ENCODE assay signal across 24 mouse cellular contexts in the genomic region with DNA sequence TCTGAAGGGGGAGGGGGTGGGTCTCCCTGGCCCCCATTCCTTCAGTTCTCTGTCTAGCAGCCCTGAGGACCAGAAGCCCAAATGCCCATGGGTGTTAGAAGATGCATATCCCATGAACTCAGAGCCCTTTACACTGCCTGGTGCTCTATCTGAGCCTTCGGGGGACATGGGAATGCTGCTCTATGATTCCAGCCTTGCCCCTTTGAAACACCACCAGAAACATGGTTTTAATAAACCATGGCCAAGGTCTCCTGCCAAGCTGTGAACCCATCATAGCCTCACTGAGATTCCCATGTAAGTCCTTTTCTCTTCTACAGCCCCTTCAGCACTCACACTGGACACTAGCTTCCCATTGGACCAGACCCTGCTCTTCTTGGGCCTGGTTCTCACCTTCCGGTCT. TPM values are rescaled to one million over a fixed set of nuclear protein-coding genes. Genes with fewer than 3 reads are reported as not detected.
DNase-seq lines count a peak whose midpoint lies in the region; ATAC-seq and TF ChIP-seq lines count a peak whose summit lies in the region.
"Had no signal": no experiment of that assay in that cellular context is flagged by ENCODE, and none has a peak within 500 bp of the region (broad histone marks: within the 10 kb centered on the region; RNA-seq: fewer than 3 reads in every experiment).

No protein-coding gene starts in this region.

- H3K36me3 ChIP-seq in intestine, embryonic 14.5 days (ENCODE audit: control insufficient read depth, insufficient read depth, low read length): no peaks in the 10 kb centered on the region
- H3K36me3 ChIP-seq in intestine, postnatal 0 days (ENCODE audit: control insufficient read depth, insufficient read depth): no peaks in the 10 kb centered on the region
- peaks cover 3% of the 10 kb centered on the region; the same call in 1 of the 2 replicates for H3K36me3 ChIP-seq in ES-E14 (ENCODE audit: control insufficient read depth, insufficient read depth, low read length, poor library complexity, severe bottlenecking)
- H3K36me3 ChIP-seq: embryonic facial prominence, embryonic 10.5 days; embryonic facial prominence, embryonic 12.5 days; forebrain, embryonic 12.5 days had no signal

- H3K27me3 ChIP-seq in intestine, embryonic 14.5 days (replicated peaks; ENCODE audit: control insufficient read depth, insufficient read depth, low read length): no peaks in the 10 kb centered on the region
- no peaks in the 10 kb centered on the region for H3K27me3 ChIP-seq in intestine, postnatal 0 days (replicated peaks; ENCODE audit: control insufficient read depth, insufficient read depth, low read length)
- H3K27me3 ChIP-seq: embryonic facial prominence, embryonic 12.5 days; forebrain, embryonic 12.5 days had no signal

- no peaks in the 10 kb centered on the region for H3K9me3 ChIP-seq in intestine, embryonic 14.5 days (ENCODE audit: control insufficient read depth, low read length)
- H3K9me3 ChIP-seq in intestine, postnatal 0 days (ENCODE audit: control insufficient read depth): no peaks in the 10 kb centered on the region
- H3K9me3 ChIP-seq in ES-E14 (ENCODE audit: control insufficient read depth, insufficient read depth, low read depth, low read length): no peaks in the 10 kb centered on the region
- H3K9me3 ChIP-seq: embryonic facial prominence, embryonic 10.5 days; embryonic facial prominence, embryonic 12.5 days; forebrain, embryonic 12.5 days had no signal

- peak; percentile 83 for DNase-seq in heart, adult 11 months
- no peak for DNase-seq in heart, postnatal 14 days
- DNase-seq in intestine, embryonic 14.5 days (ENCODE audit: low spot score): peak; percentile 12
- DNase-seq in ES-E14 (ENCODE audit: low read depth, low spot score): no peak
- DNase-seq in adrenal gland, adult 18-20 months (ENCODE audit: low spot score in 2 of 2): no peak
- no peak for DNase-seq in urinary bladder, postnatal 14 days (ENCODE audit: low spot score)
- DNase-seq: adrenal gland, adult 8-10 months; adrenal gland, postnatal 14 days; adrenal gland, postnatal 36 days; cerebellum, adult 11-12 months; cerebellum, adult 2 months; cerebellum, adult 9-10 months; cerebellum, postnatal 10 days; cerebellum, postnatal 25 days; forebrain, postnatal 0 days had no signal

- no peak for TF ChIP-seq CTCF in intestine, postnatal 0 days (IDR thresholded peaks at IDR 0.05; ENCODE audit: low read depth)

- in situ Hi-C loops in ES-E14 (cut with MboI; ENCODE audit: low sequenced_read_pairs in 2 of 2, unreplicated experiment in 2 of 2): no loop called here

- no peaks in the 10 kb centered on the region for H3K4me1 ChIP-seq in intestine, embryonic 14.5 days (replicated peaks; ENCODE audit: control insufficient read depth, insufficient read depth, low read length)
- H3K4me1 ChIP-seq in intestine, postnatal 0 days (replicated peaks; ENCODE audit: control insufficient read depth, insufficient read depth, low read length): no peaks in the 10 kb centered on the region
- H3K4me1 ChIP-seq in ES-E14 (ENCODE audit: control insufficient read depth in 2 of 2, insufficient read depth in 2 of 2, low read length in 2 of 2, poor library complexity in 1 of 2): peaks cover 2 to 7% of the 10 kb centered on the region in 2 experiments; a peak in 2 of 4 replicates
- H3K4me1 ChIP-seq: embryonic facial prominence, embryonic 10.5 days; embryonic facial prominence, embryonic 12.5 days had no signal

- H3K27ac ChIP-seq in intestine, embryonic 14.5 days (ENCODE audit: low read depth): no peak overlapping the region
- no peak overlapping the region for H3K27ac ChIP-seq in intestine, postnatal 0 days (ENCODE audit: low read depth, low read length)
- no peak overlapping the region; the same call in 1 of the 2 replicates for H3K27ac ChIP-seq in ES-E14 (ENCODE audit: insufficient read depth, low read depth, low read length, poor library complexity, severe bottlenecking)
- H3K27ac ChIP-seq: embryonic facial prominence, embryonic 10.5 days; embryonic facial prominence, embryonic 12.5 days; forebrain, embryonic 12.5 days had no signal

- ATAC-seq in intestine, embryonic 14.5 days (replicated peaks; ENCODE audit: low FRiP score, low TSS enrichment, low read depth): no peak
- ATAC-seq in intestine, postnatal 0 days: no peak
- ATAC-seq: forebrain, embryonic 14.5 days; forebrain, postnatal 0 days had no signal

- H3K4me2 ChIP-seq in intestine, embryonic 14.5 days (ENCODE audit: low read length): no peak overlapping the region
- H3K4me2 ChIP-seq in intestine, postnatal 0 days (replicated peaks; ENCODE audit: low read depth): no peak overlapping the region
- H3K4me2 ChIP-seq: embryonic facial prominence, embryonic 12.5 days; forebrain, embryonic 12.5 days had no signal

- intact Hi-C loops in heart, postnatal 14 days (cut with DNase I): no loop called here

- 72% methylated on average over 2 of the region's 2 CpGs for WGBS in intestine, embryonic 14.5 days
- 89% methylated on average over 2 of the region's 2 CpGs for WGBS in intestine, postnatal 0 days

- H3K9ac ChIP-seq in intestine, embryonic 14.5 days (ENCODE audit: low read length): no peak overlapping the region
- no peak overlapping the region for H3K9ac ChIP-seq in intestine, postnatal 0 days (ENCODE audit: low read depth, low read length)
- peak overlapping the region; percentile 5; the same call in 1 of the 2 replicates for H3K9ac ChIP-seq in ES-E14 (ENCODE audit: insufficient read depth, low read depth, low read length, poor library complexity, severe bottlenecking)
- H3K9ac ChIP-seq: embryonic facial prominence, embryonic 12.5 days; forebrain, embryonic 12.5 days; forebrain, postnatal 0 days had no signal

- no peak overlapping the region for H3K4me3 ChIP-seq in intestine, embryonic 14.5 days (ENCODE audit: low read depth, low read length)
- H3K4me3 ChIP-seq in intestine, postnatal 0 days (ENCODE audit: low read depth, low read length): no peak overlapping the region
- H3K4me3 ChIP-seq in ES-E14 (ENCODE audit: insufficient read depth in 1 of 2, low read depth in 1 of 2, low read length in 2 of 2, poor library complexity in 1 of 2, severe bottlenecking in 1 of 2): peak overlapping the region in 1 of 2 experiments; percentile 1; a peak in 1 of 4 replicates
- H3K4me3 ChIP-seq: embryonic facial prominence, embryonic 10.5 days; embryonic facial prominence, embryonic 12.5 days; forebrain, embryonic 12.5 days had no signal

TF ChIP-seq in ES-E14, 5 proteins besides CTCF, POLR2A, EP300 and RAD21:
- TF ChIP-seq CHD2 (IDR thresholded peaks at IDR 0.05; ENCODE audit: low read depth, low read length) (no peak), ZNF384 (IDR thresholded peaks at IDR 0.05; ENCODE audit: low read depth, low read length) (no peak), ZC3H11A (IDR thresholded peaks at IDR 0.05; ENCODE audit: borderline replicate concordance, low read depth, low read length) (no peak), HCFC1 (IDR thresholded peaks at IDR 0.05; ENCODE audit: borderline replicate concordance, insufficient read depth, low read length) (no peak), MAFK (IDR thresholded peaks at IDR 0.05; ENCODE audit: insufficient read depth, low read depth, low read length) (no peak)

RNA-seq across cellular contexts. Expression of gene Oas1g, which starts 2.6 kb away (rescaled TPM):
- total RNA-seq in heart, postnatal 14 days (2021): not detected
- polyA plus RNA-seq in intestine, embryonic 14.5 days (2014; fragmentation: Nextera tagmentation; extraction: Ambion mirVana): 1.2 TPM in 2 replicates
- polyA plus RNA-seq in intestine, postnatal 0 days (2015; fragmentation: Nextera tagmentation; extraction: Ambion mirVana): 30.9 and 31.8 TPM in 2 replicates
- 9.1 and 9.6 TPM in 2 replicates for total RNA-seq in ES-E14 (2012; rRNA removed)
- 1 to 10 TPM in 1 of 2 experiments, under 1 TPM in 1; 0.90 to 1.2 TPM for total RNA-seq in adrenal gland, adult 18-20 months (2021)
- total RNA-seq: adrenal gland, postnatal 14 days; MEL had no signal
- polyA plus RNA-seq: C2C12; embryonic facial prominence, embryonic 10.5 days; forebrain, embryonic 12.5 days; forebrain, embryonic 14.5 days had no signal

RNA-seq across cellular contexts. Expression of gene Oas1a, which starts 17.3 kb away (rescaled TPM):
- total RNA-seq in heart, postnatal 14 days (2021): under 1 TPM; 0.19 to 0.34 TPM
- polyA plus RNA-seq in intestine, embryonic 14.5 days (2014; fragmentation: Nextera tagmentation; extraction: Ambion mirVana): 6.0 and 6.6 TPM in 2 replicates
- 65.4 and 65.6 TPM in 2 replicates for polyA plus RNA-seq in intestine, postnatal 0 days (2015; fragmentation: Nextera tagmentation; extraction: Ambion mirVana)
- total RNA-seq in ES-E14 (2012; rRNA removed): 7.8 and 10.7 TPM in 2 replicates
- total RNA-seq in adrenal gland, adult 18-20 months (2021): 1 to 10 TPM; 2.4 to 2.8 TPM

RNA-seq across cellular contexts. Expression of gene Oas1d, which starts 24.3 kb away (rescaled TPM):
- not detected for total RNA-seq in heart, postnatal 14 days (2021)
- 0.11 TPM in 1 of 2 replicates, not detected in the other for polyA plus RNA-seq in intestine, embryonic 14.5 days (2014; fragmentation: Nextera tagmentation; extraction: Ambion mirVana)
- polyA plus RNA-seq in intestine, postnatal 0 days (2015; fragmentation: Nextera tagmentation; extraction: Ambion mirVana): 0.18 and 0.25 TPM in 2 replicates
- 0.63 and 1.2 TPM in 2 replicates for total RNA-seq in ES-E14 (2012; rRNA removed)
- total RNA-seq in adrenal gland, adult 18-20 months (2021): not detected
- total RNA-seq: adrenal gland, adult 8-10 months; adrenal gland, postnatal 14 days; adrenal gland, postnatal 36 days; MEL had no signal
- polyA plus RNA-seq: C2C12; cerebellum, adult 2 months; cortical plate, adult 2 months; embryonic facial prominence, embryonic 10.5 days; embryonic facial prominence, embryonic 12.5 days; embryonic facial prominence, embryonic 14.5 days; forebrain, embryonic 12.5 days had no signal

RNA-seq across cellular contexts. Expression of gene Oas1h, which starts 28.8 kb away (rescaled TPM):
- total RNA-seq in heart, postnatal 14 days (2021): not detected
- not detected in 2 replicates for polyA plus RNA-seq in intestine, embryonic 14.5 days (2014; fragmentation: Nextera tagmentation; extraction: Ambion mirVana)
- not detected in 2 replicates for polyA plus RNA-seq in intestine, postnatal 0 days (2015; fragmentation: Nextera tagmentation; extraction: Ambion mirVana)
- not detected in 2 replicates for total RNA-seq in ES-E14 (2012; rRNA removed)
- total RNA-seq in adrenal gland, adult 18-20 months (2021): not detected
- total RNA-seq: adrenal gland, adult 8-10 months; adrenal gland, postnatal 14 days; adrenal gland, postnatal 36 days; forebrain, postnatal 0 days; MEL had no signal
- polyA plus RNA-seq: C2C12; cerebellum, adult 2 months; cortical plate, adult 2 months; embryonic facial prominence, embryonic 10.5 days; embryonic facial prominence, embryonic 12.5 days; embryonic facial prominence, embryonic 14.5 days; forebrain, embryonic 12.5 days; forebrain, embryonic 14.5 days; forebrain, postnatal 0 days had no signal

RNA-seq across cellular contexts. Expression of gene Oas1f, which starts 42.9 kb away (rescaled TPM):
- total RNA-seq in heart, postnatal 14 days (2021): not detected
- not detected in 2 replicates for polyA plus RNA-seq in intestine, embryonic 14.5 days (2014; fragmentation: Nextera tagmentation; extraction: Ambion mirVana)
- not detected in 2 replicates for polyA plus RNA-seq in intestine, postnatal 0 days (2015; fragmentation: Nextera tagmentation; extraction: Ambion mirVana)
- 0.45 and 1.1 TPM in 2 replicates for total RNA-seq in ES-E14 (2012; rRNA removed)
- total RNA-seq in adrenal gland, adult 18-20 months (2021): not detected
- total RNA-seq: adrenal gland, adult 8-10 months; adrenal gland, postnatal 14 days; adrenal gland, postnatal 36 days; forebrain, postnatal 0 days; MEL had no signal
- polyA plus RNA-seq: C2C12; cerebellum, adult 2 months; cortical plate, adult 2 months; embryonic facial prominence, embryonic 10.5 days; embryonic facial prominence, embryonic 12.5 days; forebrain, embryonic 12.5 days; forebrain, embryonic 14.5 days; forebrain, postnatal 0 days had no signal

Comparison
In these comparisons a context has a peak if more than half of its experiments do, and no peak if none do; other contexts are left out.
1. DNase-seq: peak in heart, adult 11 months (single experiment) and intestine, embryonic 14.5 days (single experiment); none in heart, postnatal 14 days (0 of 2), ES-E14 (single experiment), adrenal gland, adult 18-20 months (0 of 2) and urinary bladder, postnatal 14 days (single experiment).